Mouse (Mus musculus) olfactory bulb, adult 2 months (tissue): Measurements from ENCODE around the gene Sae1.

ENCODE experiments used
- CTCF ChIP-seq: fragments of 200-500 bp; IDR thresholded peaks from 2 replicates; pipeline ENCODE4 v1.5.1; 2012; ENCODE audit warnings: low read depth, mild to moderate bottlenecking, low read length, moderate library complexity; ENCODE audit not compliant: insufficient read depth
- POLR2A ChIP-seq: fragments of 200-500 bp; IDR thresholded peaks from 2 replicates; pipeline ENCODE4 v1.6.1; 2012; ENCODE audit warnings: mild to moderate bottlenecking, low read depth, low read length, moderate library complexity; ENCODE audit not compliant: insufficient read depth

DNA sequence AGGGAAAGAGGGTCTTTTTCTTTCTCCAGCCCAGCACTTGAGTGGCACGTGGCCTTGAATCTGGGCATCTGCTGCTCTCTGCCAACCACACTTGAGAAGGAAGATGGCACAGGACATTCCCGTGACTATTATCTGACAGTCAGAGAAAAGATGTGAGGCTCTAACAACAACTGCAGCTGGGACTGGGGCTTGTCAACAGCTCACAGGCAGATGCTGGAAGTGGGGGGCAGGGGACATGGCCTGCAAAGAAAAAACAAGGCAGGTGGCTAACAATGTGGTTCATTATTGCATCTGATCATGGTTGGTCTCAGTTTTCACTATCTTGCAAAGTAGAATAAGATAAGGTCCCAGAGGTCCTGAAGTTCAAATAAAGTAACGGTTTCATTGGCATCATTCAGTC lies 43.0 kb downstream of the Sae1 start:
- TF ChIP-seq CTCF (no peak), POLR2A (no peak)
